Mouse (Mus musculus): Measurements from ENCODE around the gene Rph3a.
"Not testable (repeated sequence)": the region's sequence is repeated elsewhere in the genome, so short reads cannot be mapped to it uniquely, and the experiment has no call there.

The Rph3a gene

GRCm38 (mm10) chr5:120908196-120908920 is 101.5 kb downstream of the Rph3a start:
- DNase-seq (ENCODE audit: low spot score): no peak

DNA sequence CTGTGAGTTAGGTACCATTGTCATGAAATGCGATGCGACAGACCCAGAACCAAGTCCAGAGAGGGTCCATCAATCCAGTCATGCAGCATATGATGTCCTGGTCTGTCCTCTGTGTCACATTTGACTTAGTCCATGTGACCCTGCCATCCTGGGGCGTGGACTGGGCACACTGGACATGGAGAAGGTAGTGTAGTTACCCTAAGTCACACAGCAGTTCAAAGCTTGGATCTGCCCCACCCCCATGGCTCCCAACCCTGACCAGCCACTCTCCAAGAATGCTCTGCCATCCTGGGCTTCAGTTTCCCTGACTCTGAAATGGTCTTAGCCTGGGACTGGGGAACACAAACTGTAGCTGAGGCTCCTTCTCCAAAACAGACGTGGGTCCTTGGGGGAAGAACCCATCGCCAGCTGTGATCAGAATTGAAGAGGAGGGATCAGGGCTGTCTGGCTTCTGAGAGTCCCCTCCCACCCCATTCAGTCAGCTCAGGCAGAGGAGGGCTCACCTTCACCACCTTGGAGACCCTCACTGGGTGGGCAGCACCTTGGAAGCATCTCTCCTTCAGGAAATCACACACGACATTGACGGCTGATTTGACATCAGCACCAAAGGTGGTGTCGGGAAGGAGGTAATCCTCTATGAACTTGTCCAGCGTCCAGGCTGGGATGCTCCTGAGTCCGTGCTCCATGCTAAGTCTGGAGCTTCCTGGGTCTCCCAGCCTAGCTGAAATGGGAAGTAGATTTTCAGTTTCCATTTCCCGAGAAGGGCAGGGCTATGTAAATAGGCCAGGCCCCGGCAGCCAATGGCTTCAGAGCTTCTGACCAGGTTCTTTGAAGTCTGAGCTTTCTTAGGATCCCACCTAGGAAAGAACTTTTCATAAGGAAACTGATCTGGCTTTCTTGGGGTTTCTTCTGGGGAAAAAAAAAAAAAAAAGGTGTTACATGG is 102.8 kb downstream of the Rph3a start, which contains the start of gene Oas1a:
Gene Oas1a (minus strand): TSS at position 731 of the 943 bp plus-strand sequence.
- not testable (repeated sequence) for DNase-seq (ENCODE audit: low spot score)

DNA sequence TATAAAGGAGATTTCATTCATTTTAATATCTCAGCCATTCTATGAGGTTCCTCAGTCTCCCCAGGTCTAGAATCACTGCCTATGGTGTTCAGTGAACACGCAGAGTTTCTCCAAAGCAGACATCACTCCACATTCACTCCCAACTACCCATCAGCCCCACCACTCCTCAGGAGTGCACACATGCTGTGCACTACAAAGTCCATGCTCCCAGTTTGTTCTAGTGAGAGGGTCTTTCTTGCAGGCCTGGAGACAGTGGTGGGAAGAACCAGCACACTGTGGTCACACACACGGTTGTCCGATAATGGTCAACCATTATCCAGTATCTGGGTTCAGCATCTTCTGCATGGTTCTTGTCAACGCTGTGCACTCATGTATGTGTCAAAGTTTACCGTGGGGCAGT is 107.8 kb downstream of the Rph3a start:
- no peak for DNase-seq (ENCODE audit: low spot score)

DNA sequence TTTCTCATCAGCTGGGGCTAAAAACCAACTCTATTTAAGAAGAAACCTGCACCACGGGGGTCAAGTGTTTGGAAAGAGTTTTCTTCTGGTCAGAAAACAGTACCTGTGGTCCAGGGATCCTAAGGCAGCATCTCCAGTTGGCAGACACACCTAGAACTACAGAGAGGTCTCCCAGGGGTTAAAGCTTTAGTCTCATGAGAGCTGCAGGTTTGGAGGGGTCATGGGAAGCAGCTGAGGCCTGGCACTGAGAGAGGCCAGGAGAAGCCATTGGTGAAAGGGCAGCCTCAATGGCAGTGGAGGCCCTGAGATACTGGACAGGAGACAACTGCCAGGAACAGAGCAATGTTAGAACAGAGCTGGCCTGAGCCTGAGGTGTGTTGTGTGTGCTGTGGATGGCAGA is 109.2 kb downstream of the Rph3a start:
- DNase-seq (ENCODE audit: low spot score): no peak

- no peak for DNase-seq (ENCODE audit: low spot score)
Observed at GRCm38 (mm10) chr5:120898726-120899125, 111.2 kb downstream of the Rph3a start.

GRCm38 (mm10) chr5:120898307-120898706 is 111.6 kb downstream of the Rph3a start:
- no peak for DNase-seq (ENCODE audit: low spot score)

GRCm38 (mm10) chr5:120895231-120895900 is 114.5 kb downstream of the Rph3a start:
- DNase-seq (ENCODE audit: low spot score): no peak

- not testable (repeated sequence) for DNase-seq (ENCODE audit: low spot score)
Observed at GRCm38 (mm10) chr5:120894692-120895091, 115.2 kb downstream of the Rph3a start.

- DNase-seq (ENCODE audit: low spot score): not testable (repeated sequence)
Observed at GRCm38 (mm10) chr5:120893866-120894265, 116.0 kb downstream of the Rph3a start.

DNA sequence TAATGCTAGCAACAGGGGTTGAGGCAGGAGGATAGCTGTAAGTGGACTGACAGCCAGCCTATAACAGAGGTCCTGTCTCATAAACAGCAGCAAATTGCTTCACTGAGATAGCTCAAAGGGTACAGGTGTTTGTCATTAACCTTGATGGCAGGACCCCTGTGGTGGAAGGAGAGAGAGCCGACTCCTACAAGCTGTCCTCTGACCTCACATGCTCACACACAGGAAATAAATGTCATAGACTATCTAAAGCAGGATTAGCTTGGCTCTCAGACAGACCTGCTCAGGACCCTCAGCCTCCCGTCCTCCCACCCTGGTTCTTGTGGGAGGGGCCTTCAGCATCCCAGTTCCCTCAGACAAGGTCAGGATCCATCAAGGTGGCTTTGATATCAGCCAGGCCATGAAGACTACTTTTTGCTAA is 117.6 kb downstream of the Rph3a start:
- DNase-seq (ENCODE audit: low spot score): no peak

- not testable (repeated sequence) for DNase-seq (ENCODE audit: low spot score)
Observed at GRCm38 (mm10) chr5:120891566-120892242, 118.2 kb downstream of the Rph3a start.

DNA sequence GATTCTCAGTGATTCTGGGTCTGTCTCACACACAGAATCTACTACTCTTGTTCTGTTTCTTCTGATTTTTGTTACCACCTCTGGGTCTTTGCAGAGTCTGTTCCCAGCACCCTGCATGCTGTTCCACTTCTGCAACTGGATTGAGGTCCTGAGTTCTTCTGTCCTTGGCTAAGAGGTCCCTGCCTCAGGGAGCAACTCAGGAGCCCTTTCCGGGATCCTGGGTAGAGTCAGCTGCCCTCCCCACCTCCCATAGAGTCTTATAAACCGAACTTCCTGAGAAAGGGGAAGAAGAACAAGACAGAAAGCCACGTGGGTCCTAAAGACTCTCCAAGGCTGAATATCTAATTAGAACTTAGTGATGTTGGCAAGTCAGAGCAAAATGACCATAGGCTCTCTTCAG is 118.9 kb downstream of the Rph3a start:
- no peak for DNase-seq (ENCODE audit: low spot score)
